Mouse (Mus musculus) thymus, adult 2 months (tissue): ENCODE measurements around the gene Mamstr.

Experiments used
- CTCF ChIP-seq: fragments of 200-500 bp; IDR thresholded peaks from 2 replicates; pipeline ENCODE4 v1.5.1; 2012; ENCODE audit warnings: mild to moderate bottlenecking, control low read depth, low read length, moderate library complexity, borderline replicate concordance; ENCODE audit not compliant: control insufficient read depth, poor library complexity, insufficient read depth; ENCODE audit errors: extremely low read depth
- POLR2A ChIP-seq: fragments of 200-500 bp; IDR thresholded peaks from 2 replicates; pipeline ENCODE4 v1.6.1; 2012; ENCODE audit warnings: mild to moderate bottlenecking, low read length, control low read depth, moderate library complexity; ENCODE audit not compliant: control insufficient read depth, poor library complexity, insufficient read depth; ENCODE audit errors: extremely low read depth

DNA sequence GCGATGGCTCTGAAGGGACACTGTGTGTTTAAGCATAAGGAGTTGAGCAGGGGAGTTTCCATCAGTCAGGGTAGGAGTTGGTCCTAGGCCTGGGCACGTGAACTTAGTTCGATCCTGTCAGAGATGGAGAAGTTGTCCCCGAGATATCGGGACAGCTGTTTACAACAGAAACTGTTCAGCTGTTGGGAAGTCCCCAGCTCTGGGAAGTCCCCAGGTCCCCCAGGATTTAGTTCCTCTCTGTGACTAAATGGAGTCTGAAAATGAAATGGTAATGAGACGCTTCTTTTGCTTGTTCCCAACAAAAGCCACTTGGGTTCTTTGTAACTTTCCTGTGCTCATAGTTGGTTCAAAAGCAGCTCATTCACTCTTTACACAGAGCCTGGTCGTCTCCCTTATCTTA is 47.9 kb upstream of the Mamstr start:
- TF ChIP-seq POLR2A: no peak
- no peak for TF ChIP-seq CTCF
